Mouse (Mus musculus) neural tube, embryonic 10.5 days (tissue): ENCODE measurements at regions not wholly inside any gene's neighbourhood (a gene's known extent, or its start where the extent isn't known, plus 50 kb on each side); places are given as distances from the start of the nearest gene placed in this dataset.

Experiments
- DNase-seq: peaks from one replicate; pipeline ENCODE4 v3.0.0-alpha.2; 2017; ENCODE audit warnings: low spot score; ENCODE audit errors: extremely low spot score

GRCm38 (mm10) chr1:144317560-144317959 lies 68.5 kb upstream of the Rgs1 start:
- no peak for DNase-seq

DNA sequence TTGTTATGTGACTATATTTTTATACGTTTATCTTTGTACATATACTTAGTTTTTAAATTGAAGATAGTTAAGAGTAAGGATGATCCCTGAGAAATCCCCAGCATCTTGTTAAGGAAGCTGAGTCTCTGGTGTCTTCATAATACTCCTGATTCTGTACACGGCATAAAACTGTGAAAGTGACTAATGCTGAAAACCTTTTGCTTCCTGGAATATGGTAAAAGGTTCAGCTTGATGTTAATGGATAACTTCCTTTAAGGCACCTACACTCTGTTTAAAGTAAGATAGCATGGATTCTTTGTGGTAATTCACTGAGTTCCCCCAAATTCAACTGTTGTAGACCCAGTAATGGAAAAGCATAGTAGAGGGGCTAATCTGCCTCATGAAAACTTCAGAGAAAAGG lies 67.2 kb upstream of the Rgs1 start:
- no peak for DNase-seq

DNA sequence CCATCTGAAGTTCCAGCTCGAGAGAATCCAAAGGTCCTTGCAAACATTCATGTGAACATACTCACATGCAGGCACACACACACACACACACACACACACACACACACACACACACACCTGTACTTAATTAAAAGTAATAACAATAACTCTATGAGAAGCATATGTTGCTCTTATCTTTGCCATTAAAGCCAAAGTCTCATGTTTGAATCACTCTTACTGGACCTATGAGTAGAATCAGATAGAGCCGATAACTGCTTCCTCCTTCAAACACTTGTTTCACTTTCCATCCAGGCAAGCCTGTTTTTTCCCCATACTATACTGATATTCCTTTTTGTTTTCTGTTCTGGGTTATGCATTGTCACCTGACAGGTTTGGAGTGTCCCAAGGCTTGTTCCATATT lies 65.3 kb upstream of the Rgs1 start:
- DNase-seq = no peak

- no peak for DNase-seq
Measured at GRCm38 (mm10) chr1:144313318-144313717, 64.3 kb upstream of the Rgs1 start.

GRCm38 (mm10) chr1:144309901-144310300 lies 60.9 kb upstream of the Rgs1 start:
- no peak for DNase-seq

GRCm38 (mm10) chr1:144308313-144308712 lies 59.3 kb upstream of the Rgs1 start:
- DNase-seq = no peak

- DNase-seq = no peak
Measured at GRCm38 (mm10) chr1:144307854-144308285, 58.8 kb upstream of the Rgs1 start.

DNA sequence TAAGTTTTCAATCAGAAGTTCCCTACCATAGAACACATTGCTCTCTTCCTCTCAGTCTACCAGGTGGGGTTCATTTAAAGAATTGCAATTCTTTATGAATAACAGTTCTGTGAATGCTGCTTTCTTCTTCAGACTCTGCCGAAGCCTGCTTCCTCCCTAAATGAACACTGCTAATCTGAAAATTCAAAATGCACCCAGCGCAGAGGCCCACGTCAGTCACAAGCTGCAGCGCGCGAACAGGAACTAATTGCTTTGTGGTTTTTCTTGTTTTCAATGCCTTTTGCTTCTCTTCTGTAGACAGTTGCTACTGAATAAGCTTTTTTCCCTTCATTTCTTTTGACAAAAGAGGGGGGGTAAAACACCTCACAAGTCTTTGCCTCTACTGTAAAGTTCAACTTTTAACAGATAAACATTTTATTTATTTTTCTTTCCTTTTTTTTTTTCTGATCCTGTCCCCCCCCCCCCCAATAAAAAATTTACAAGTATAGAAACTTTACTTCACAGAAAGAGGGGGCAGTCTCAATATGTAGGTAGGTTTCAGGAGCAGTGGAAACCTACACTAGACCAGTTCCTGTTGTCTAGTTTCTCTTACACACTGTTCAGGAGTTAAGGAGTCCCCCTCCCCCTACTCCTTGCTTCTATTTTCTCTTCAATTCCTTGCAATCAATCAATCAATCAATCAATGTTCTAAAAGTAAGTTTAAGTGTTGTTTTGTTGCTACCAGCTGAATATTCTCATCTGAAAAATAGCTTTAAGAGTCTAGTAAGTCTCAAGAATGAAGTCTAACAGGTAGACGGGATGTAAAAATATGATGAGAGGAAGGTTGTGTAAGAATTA lies 58.2 kb upstream of the Rgs1 start:
- no peak for DNase-seq

DNA sequence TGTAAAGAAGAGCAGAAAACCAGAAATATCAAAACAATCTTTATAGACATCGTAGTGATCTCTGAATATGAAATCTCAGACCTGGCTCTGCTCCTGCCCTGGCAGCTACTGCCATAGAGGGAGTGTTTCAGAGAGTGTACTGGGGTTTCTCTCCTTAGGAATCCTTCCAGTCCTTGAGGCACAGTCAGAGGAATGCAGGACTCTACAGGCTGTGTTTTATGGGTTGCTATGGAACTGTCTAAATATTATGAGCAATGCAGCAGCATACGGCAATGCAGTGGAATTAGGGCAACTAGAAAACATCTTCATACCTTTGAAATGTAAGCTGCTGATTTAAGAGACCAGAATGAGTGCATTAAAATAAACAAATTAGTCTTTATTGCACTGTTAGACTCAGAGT lies 57.2 kb upstream of the Rgs1 start:
- DNase-seq = no peak

GRCm38 (mm10) chr1:144300670-144301069 lies 51.6 kb upstream of the Rgs1 start:
- no peak for DNase-seq
